Mouse (Mus musculus): ENCODE data around the gene Scn2a. TPM values are rescaled to one million over a fixed set of nuclear protein-coding genes. Genes with fewer than 3 reads are reported as not detected.

Gene Scn2a
- polyA plus RNA-seq (2015; fragmentation: Nextera tagmentation; extraction: Ambion mirVana) = 0.28 and 0.36 TPM in 2 replicates

DNA sequence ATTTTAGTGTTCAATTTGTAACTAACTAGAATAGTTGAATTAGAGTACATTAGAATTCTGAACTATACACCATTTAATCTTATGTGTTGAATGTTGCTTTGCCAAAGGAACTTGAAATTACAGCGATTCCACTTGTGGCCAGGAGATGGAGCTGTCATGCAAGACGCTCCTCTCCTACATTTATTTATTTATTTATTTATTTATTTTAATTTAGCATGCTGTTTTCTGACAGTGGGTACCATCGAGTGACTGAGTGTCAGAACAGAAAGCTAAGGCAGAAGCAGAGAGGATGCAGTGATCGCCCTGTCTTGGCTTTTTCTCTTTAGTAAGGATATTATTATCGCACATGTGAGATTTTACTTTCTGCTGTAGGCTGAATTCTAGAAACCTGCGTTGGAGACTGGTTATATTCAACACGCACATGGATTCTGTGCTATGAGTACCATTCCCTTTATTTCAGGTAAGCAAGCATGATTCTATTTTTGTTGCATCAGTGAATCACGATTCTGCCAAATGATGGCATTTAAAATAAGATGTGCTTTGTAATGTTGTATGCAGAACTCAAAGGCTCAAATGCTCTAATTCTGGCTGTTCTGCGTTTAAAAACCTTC is at the start of gene Scn2a:
Scn2a (plus strand) TSS at position 216 of the 611 bp plus-strand sequence.
- no peak within 1 kb of the TSS for H3K27ac ChIP-seq
- H3K4me2 ChIP-seq = no peak within 1 kb of the TSS
- no peaks in the 10 kb centered on the region for H3K4me1 ChIP-seq (replicated peaks)
- no peaks in the 10 kb centered on the region for H3K36me3 ChIP-seq
- ATAC-seq (ENCODE audit: low read depth) = no peak
- H3K9ac ChIP-seq = no peak within 1 kb of the TSS
- no peaks in the 10 kb centered on the region for H3K27me3 ChIP-seq
- no peaks in the 10 kb centered on the region for H3K9me3 ChIP-seq (replicated peaks)
- WGBS (ENCODE audit: insufficient replicate concordance) = 37% methylated on average over 9 of the region's 9 CpGs
- H3K4me3 ChIP-seq (replicated peaks) = no peak within 1 kb of the TSS
- DNase-seq = no peak

DNA sequence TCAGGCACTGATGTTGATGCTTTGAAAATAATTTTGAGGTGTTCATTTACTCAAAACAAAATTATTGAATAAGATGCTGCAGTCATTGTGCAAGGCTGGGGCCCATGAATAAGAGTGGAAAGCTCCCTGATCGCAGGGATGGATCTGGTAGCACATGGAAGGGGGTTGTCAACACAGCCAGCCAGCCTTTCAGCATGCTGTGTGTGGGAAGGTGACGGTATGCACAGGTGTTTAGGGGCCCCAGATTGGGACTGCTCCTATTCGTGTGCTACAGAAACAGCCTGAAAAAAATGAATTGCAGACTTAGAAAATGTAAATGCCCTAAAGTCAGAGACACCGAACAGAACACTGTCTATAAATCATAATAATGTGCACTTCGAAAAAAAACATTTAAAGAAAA is 32.9 kb upstream of the Scn2a start:
- H3K4me3 ChIP-seq (replicated peaks) = no peak overlapping the region
- no peak overlapping the region for H3K27ac ChIP-seq
- H3K4me1 ChIP-seq (replicated peaks) = no peaks in the 10 kb centered on the region
- H3K27me3 ChIP-seq = no peaks in the 10 kb centered on the region
- DNase-seq (no peak), ATAC-seq (ENCODE audit: low read depth) (no peak)
- 56% methylated on average over 5 of the region's 5 CpGs for WGBS (ENCODE audit: insufficient replicate concordance)
- no peaks in the 10 kb centered on the region for H3K36me3 ChIP-seq
- no peak overlapping the region for H3K4me2 ChIP-seq
- H3K9me3 ChIP-seq (replicated peaks) = no peaks in the 10 kb centered on the region
- H3K9ac ChIP-seq = no peak overlapping the region

DNA sequence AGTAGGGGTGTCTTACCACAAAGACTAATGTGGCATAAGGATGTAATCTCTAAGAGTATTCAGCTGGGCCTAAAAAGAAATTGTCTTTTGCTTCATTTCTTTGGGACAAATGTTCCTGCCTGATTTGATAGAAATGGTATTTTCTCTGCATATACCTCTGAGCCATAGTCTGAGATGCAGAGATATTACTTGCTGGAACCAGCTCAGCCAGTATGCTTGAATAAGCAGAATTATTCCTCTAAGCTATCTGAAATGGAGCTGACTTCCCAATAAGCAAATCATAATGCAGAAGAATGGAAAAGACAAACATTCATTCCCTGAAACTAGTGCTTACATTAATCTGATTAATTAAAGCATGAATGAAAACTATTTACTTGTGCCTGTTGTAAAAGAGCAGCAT is 12.8 kb upstream of the Scn2a start:
- Histone ChIP-seq H3K9ac (no peak overlapping the region), H3K27ac (no peak overlapping the region), H3K4me3 (replicated peaks) (no peak overlapping the region), H3K36me3 (no peaks in the 10 kb centered on the region), H3K9me3 (replicated peaks) (no peaks in the 10 kb centered on the region), H3K4me2 (no peak overlapping the region), H3K4me1 (replicated peaks) (no peaks in the 10 kb centered on the region), H3K27me3 (no peaks in the 10 kb centered on the region)
- DNase-seq (no peak), ATAC-seq (ENCODE audit: low read depth) (no peak)

DNA sequence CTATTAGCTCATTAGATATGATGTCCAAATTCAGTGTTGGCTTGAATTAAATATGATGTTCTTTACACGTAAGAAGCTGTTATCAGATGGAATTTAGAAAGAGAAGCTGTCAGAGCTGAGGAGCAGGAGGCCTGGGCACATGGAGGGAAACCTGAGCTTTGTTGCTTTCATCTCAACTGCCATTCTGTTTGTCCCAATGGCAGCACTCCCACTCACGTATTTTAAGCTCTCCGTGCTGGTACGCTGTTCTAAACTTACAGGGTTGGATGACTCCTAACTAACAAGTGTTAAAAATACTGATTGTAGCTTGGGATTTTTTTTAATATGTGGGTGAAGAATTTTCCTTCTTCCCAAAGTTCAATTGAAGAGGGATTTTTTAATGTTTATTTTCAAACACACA is 8.7 kb upstream of the Scn2a start:
- Histone ChIP-seq H3K4me3 (replicated peaks) (no peak overlapping the region), H3K4me1 (replicated peaks) (no peaks in the 10 kb centered on the region), H3K9me3 (replicated peaks) (no peaks in the 10 kb centered on the region), H3K27me3 (no peaks in the 10 kb centered on the region), H3K4me2 (no peak overlapping the region), H3K27ac (no peak overlapping the region), H3K36me3 (no peaks in the 10 kb centered on the region), H3K9ac (no peak overlapping the region)
- no peak for ATAC-seq (ENCODE audit: low read depth)
- WGBS (ENCODE audit: insufficient replicate concordance) = 66% methylated on average over 4 of the region's 4 CpGs
- no peak for DNase-seq

DNA sequence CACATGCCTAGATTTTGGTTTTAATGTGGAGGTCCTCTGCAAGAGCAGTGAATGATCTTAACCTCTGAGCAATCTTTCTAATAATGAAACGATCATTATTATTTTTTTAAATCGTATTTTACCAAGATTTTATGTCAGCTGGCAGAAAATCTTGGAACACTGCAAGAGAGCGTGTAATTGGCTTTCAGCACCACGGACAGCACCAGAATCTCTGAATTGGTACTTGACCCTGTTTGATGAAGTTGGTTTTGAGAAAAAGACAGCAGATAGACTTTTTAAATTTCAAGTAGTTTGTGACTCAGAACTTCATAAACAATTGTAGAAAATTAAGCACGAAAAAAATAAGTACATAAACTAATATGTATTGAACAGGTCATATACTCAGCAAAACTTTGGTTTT is 790 bp upstream of the Scn2a start:
- DNase-seq (no peak), ATAC-seq (ENCODE audit: low read depth) (no peak)
- Histone ChIP-seq H3K9me3 (replicated peaks) (no peaks in the 10 kb centered on the region), H3K27ac (no peak overlapping the region), H3K4me1 (replicated peaks) (no peaks in the 10 kb centered on the region), H3K4me2 (no peak overlapping the region), H3K4me3 (replicated peaks) (no peak overlapping the region), H3K27me3 (no peaks in the 10 kb centered on the region), H3K36me3 (no peaks in the 10 kb centered on the region), H3K9ac (no peak overlapping the region)
- 13% methylated on average over 5 of the region's 5 CpGs for WGBS (ENCODE audit: insufficient replicate concordance)

DNA sequence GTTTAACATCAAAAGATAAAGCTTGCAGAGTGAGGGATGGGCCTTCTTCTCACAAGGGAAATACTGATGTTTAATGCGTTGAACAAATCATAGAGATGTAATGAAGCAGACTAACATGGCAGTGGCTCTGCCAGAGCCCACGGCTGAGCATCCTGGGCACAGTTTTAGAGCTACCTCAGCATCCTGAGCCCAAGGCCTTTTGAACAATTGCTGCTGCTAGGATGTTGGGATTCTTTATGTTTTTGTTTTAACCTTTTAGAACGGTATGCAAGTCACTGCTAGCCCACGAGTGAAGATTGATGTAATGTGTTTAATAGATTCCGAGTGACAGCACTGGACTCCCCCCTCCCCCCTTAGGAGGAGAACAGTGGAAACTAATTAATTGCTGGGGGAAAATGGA is 683 bp downstream of the Scn2a start:
- WGBS (ENCODE audit: insufficient replicate concordance) = 58% methylated on average over 5 of the region's 5 CpGs
- no peak for ATAC-seq (ENCODE audit: low read depth)

DNA sequence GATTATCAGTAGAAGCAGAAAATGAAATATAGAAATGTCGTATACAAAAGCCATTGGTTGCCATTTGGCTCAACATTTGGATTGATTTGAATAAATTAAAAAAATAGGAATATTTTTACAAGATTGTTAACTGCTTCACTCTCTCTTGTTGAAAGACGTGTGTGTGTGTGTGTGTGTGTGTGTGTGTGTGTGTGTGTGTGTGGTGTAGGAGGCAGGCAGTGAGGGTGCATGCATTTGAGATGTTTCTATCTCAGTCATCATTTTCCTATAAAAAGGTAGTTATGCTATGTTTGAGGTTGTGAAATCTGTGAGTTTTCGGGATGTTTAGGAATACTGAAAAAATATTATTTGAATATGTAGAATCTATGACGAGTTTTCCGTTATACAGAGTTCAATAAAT is 1.3 kb downstream of the Scn2a start:
- no peaks in the 10 kb centered on the region for H3K9me3 ChIP-seq (replicated peaks)
- no peak overlapping the region for H3K4me2 ChIP-seq
- WGBS (ENCODE audit: insufficient replicate concordance) = 65% methylated on average over 5 of the region's 5 CpGs
- ATAC-seq (ENCODE audit: low read depth) (no peak), DNase-seq (no peak)
- no peak overlapping the region for H3K27ac ChIP-seq
- H3K4me3 ChIP-seq (replicated peaks) = no peak overlapping the region
- no peaks in the 10 kb centered on the region for H3K27me3 ChIP-seq
- no peaks in the 10 kb centered on the region for H3K36me3 ChIP-seq
- no peaks in the 10 kb centered on the region for H3K4me1 ChIP-seq (replicated peaks)
- no peak overlapping the region for H3K9ac ChIP-seq

More for the DNA sequence above, 683 bp downstream of the Scn2a start:
- Histone ChIP-seq H3K9me3 (replicated peaks) (no peaks in the 10 kb centered on the region), H3K4me1 (replicated peaks) (no peaks in the 10 kb centered on the region), H3K4me3 (replicated peaks) (no peak overlapping the region), H3K27ac (no peak overlapping the region), H3K27me3 (no peaks in the 10 kb centered on the region), H3K36me3 (no peaks in the 10 kb centered on the region), H3K9ac (no peak overlapping the region), H3K4me2 (no peak overlapping the region)
- no peak for DNase-seq

DNA sequence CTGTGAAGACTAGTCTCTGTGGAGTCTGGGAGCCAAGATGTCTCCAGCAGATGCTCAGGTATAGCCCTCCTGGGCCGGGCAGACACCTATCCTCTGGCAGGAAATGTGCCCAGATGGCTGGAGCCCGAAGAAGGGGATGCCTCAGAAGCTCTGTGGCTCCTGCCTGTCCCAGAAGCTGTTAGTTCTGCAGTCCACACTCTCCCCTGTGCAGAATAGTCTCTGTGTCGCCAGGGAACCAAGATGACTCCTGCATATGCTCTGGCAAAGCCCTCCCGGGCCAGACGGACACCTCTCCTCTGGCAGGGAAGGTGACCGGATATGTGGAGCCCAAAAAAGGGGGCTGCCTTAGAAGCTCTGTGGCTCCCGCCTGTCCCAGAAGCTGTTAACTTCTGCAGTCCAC is 32.1 kb downstream of the Scn2a start:
- no peaks in the 10 kb centered on the region for H3K36me3 ChIP-seq
- H3K27ac ChIP-seq = no peak overlapping the region
- no peak overlapping the region for H3K9ac ChIP-seq
- ATAC-seq (ENCODE audit: low read depth) (no peak), DNase-seq (no peak)
- WGBS (ENCODE audit: insufficient replicate concordance) = 48% methylated on average over 7 of the region's 7 CpGs
- no peak overlapping the region for H3K4me2 ChIP-seq
- no peaks in the 10 kb centered on the region for H3K9me3 ChIP-seq (replicated peaks)
- no peak overlapping the region for H3K4me3 ChIP-seq (replicated peaks)
- H3K27me3 ChIP-seq = no peaks in the 10 kb centered on the region
- no peaks in the 10 kb centered on the region for H3K4me1 ChIP-seq (replicated peaks)

DNA sequence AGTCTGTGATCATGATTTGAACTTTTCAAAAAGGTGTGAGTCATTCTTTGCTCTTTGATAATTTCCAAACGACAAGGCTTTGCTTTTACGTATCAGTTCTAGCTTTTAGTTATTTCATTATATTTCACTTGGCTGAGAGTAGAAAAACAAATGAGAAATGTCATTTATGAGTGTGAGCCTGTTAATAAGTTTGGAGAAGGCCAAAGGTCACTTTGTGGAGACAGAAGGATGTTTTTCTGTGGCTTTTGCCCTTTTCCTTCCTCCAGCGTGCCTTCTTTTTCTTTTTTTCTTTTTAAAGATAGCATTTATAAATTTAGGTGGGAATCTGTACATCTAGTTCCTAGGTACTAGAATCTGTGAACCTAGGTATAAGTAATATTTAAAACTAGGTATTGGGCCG is 36.5 kb downstream of the Scn2a start:
- no peaks in the 10 kb centered on the region for H3K36me3 ChIP-seq
- no peak overlapping the region for H3K9ac ChIP-seq
- H3K4me3 ChIP-seq (replicated peaks) = no peak overlapping the region
- H3K4me1 ChIP-seq (replicated peaks) = no peaks in the 10 kb centered on the region
- H3K9me3 ChIP-seq (replicated peaks) = no peaks in the 10 kb centered on the region
- 61% methylated on average over 4 of the region's 4 CpGs for WGBS (ENCODE audit: insufficient replicate concordance)
- ATAC-seq (ENCODE audit: low read depth) = no peak
- H3K4me2 ChIP-seq = no peak overlapping the region
- no peaks in the 10 kb centered on the region for H3K27me3 ChIP-seq
- no peak for DNase-seq
- H3K27ac ChIP-seq = no peak overlapping the region

DNA sequence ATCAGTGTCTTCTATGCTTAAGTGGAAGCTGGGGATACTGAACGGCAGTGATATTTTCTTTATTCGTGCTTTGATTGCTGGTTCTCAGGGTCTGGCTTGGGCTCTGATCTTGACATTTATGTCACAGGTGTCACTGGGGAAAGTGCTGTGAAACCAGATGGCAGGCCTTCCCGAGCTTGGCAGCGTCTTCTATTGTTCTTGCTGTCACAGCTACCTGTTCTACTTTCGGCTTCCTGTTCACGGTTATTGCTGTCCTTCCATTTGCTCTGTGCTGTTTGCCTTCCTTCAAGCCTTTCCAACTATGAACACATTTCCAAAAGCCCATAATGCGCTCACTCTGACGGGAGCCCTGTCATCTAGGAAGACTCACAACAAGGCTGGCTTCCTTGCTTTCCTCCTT is 37.9 kb downstream of the Scn2a start:
- no peak for ATAC-seq (ENCODE audit: low read depth)
- Histone ChIP-seq H3K4me1 (replicated peaks) (no peaks in the 10 kb centered on the region), H3K27ac (no peak overlapping the region), H3K9me3 (replicated peaks) (no peaks in the 10 kb centered on the region), H3K36me3 (no peaks in the 10 kb centered on the region), H3K9ac (no peak overlapping the region), H3K4me2 (no peak overlapping the region), H3K27me3 (no peaks in the 10 kb centered on the region), H3K4me3 (replicated peaks) (no peak overlapping the region)
- no peak for DNase-seq
- WGBS (ENCODE audit: insufficient replicate concordance) = 61% methylated on average over 8 of the region's 8 CpGs

DNA sequence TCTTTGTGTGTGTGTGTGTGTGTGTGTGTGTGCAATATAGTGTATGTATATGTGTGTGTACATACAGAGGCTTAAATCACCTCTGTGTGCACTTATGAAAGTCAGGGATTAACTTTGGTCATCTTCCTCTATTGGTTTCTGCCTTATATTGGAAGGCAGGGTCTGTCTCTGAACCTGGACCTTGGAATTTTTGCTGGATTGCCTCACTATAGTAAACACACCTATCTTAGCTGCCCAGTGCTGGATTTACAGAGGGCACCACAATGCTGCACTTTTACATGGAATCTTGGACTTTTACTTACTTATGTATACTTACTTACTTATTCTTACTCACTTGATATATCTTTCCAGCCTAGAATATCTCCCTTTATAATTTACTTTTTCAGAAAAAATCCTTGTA is 43.3 kb downstream of the Scn2a start:
- Histone ChIP-seq H3K4me1 (replicated peaks) (no peaks in the 10 kb centered on the region), H3K27ac (no peak overlapping the region), H3K27me3 (no peaks in the 10 kb centered on the region), H3K9me3 (replicated peaks) (no peaks in the 10 kb centered on the region), H3K4me2 (no peak overlapping the region), H3K4me3 (replicated peaks) (no peak overlapping the region), H3K36me3 (no peaks in the 10 kb centered on the region), H3K9ac (no peak overlapping the region)
- DNase-seq (no peak), ATAC-seq (ENCODE audit: low read depth) (no peak)

DNA sequence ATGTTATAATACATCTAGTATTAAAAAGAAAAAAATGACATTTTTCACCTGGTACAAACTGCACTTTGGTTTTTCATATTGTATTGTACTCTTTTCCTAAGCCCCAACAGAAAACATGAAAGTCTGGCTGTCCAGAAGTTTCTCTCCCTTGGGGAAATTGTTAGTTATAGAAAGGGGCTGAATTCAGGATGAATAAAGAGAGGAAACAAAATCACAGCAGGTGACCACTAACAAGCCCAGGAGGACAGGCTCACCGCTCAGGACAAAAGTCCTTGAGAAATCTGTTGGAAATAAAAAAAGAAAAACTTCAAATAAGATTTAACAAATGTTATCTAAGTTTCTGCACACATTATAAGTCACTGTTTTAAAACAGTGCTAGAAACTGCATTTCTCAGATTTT is 43.9 kb downstream of the Scn2a start:
- Histone ChIP-seq H3K27me3 (no peaks in the 10 kb centered on the region), H3K4me1 (replicated peaks) (no peaks in the 10 kb centered on the region), H3K27ac (no peak overlapping the region), H3K9ac (no peak overlapping the region), H3K36me3 (no peaks in the 10 kb centered on the region), H3K4me2 (no peak overlapping the region), H3K4me3 (replicated peaks) (no peak overlapping the region), H3K9me3 (replicated peaks) (no peaks in the 10 kb centered on the region)
- DNase-seq (no peak), ATAC-seq (ENCODE audit: low read depth) (no peak)
- 61% methylated on average over 1 of the region's 1 CpGs for WGBS (ENCODE audit: insufficient replicate concordance)

Data from liver, embryonic 13.5 days (tissue).